Mouse (Mus musculus) B cell, adult 2 months (primary cell): ENCODE results near the gene Ldlrad3.

Experiments used
- DNase-seq, 2 experiments: peaks; one replicate each; pipeline ENCODE4 v3.0.0; 2022

Ldlrad3 gene

DNA sequence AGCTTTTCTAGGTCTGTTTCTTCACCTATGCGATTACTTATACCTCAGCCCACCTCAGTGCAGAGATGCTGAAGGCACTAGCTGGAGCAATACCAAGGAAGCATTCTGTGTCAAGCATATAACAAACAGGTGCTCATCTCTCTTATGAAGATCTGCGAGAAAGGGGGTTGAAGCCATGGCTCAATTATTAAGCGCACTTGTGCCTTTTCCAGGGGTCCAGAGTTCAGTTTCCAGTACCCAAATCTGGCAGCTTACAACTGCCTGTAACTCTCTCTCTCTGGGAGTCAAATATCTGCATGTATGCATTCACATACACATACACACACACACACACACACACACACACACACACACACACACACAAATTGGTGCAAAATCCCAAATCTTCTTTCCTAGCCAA lies 72.4 kb downstream of the Ldlrad3 start:
- no peak for DNase-seq

DNA sequence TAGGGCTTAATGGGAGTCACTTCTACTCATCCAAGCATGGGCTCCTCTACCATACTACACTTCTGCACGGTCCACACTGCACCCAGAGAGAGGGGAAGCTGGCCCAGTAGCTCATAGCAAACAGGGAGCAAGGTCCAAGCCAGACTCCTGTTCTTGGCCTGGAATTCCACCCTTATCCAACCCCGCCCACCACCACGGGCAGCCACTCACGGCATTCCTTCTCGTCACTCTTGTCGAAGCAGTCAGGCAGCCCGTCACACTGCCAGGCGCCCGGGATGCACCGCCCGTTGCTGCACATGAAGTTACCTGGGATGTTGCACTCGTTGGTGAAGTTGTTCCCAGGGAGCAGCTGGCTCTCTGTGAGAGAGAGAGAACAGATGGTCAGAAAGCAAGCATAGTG lies 72.9 kb downstream of the Ldlrad3 start:
- DNase-seq: no peak

DNA sequence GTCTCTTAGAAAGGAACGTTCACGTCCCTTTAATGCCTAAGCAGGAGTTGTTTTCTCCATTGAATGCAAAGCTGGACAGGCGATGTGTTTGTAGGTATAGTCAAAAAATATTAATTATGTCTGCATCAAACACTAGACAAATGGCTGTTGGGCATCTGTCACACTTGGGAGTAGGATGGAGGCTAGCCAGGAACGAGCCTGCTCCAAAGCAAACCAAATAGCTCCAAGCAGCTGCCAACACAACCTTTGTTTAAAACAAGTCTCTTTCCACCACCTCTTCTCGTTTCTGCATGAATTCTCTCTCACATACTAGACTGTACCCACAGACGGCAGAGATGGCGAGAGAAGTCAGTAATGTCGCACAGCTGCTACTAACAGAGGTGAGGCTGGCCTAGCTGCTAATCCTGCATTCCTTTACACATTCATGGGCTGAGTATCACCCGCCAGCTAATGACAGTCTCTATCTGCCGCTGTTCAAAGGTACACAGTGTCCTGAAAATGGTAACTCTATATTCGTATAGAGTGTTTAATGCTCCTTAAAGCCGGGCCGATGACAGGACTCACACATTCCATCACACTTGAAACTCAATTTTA lies 74.2 kb downstream of the Ldlrad3 start:
- no peak for DNase-seq

DNA sequence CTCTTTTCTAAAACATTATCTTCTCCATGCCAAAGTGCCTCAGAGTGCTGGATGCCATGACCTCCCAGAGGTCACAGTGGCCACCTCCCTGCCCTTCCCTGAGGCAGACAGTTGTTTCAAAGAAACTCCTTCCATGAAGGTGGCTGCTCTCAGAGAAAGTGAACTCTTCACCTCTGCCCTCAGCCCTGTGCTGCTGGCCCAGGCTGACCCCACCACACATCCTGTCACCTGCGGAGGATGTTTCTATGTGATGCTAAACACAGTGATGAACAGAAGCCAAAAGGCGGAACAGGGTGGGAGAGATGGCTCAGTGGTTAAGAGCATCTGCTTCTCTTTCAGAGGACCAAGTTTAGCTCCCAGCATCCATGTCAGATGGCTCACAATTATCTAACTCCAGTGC lies 75.9 kb downstream of the Ldlrad3 start:
- DNase-seq: no peak

DNA sequence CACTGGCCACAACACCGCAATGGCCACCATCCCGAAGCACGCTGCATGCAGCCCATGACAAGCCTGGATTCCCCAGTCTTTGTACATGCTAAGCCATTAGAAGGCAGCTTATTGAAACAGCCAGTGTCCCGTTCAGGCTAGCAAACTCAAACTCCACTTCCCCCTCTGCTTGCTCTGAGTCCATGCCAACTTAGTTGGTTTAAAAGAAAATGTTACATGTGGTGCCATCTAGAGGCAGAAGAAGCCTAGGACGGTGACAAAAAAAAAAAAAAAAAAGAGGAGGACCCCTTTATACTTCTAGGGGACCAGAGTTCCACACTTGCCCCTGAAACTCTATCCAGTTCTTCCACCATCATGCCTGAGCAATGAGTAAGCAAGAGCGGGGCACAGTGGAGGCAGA lies 78.9 kb downstream of the Ldlrad3 start:
- DNase-seq: peak; percentile 25 to 27

DNA sequence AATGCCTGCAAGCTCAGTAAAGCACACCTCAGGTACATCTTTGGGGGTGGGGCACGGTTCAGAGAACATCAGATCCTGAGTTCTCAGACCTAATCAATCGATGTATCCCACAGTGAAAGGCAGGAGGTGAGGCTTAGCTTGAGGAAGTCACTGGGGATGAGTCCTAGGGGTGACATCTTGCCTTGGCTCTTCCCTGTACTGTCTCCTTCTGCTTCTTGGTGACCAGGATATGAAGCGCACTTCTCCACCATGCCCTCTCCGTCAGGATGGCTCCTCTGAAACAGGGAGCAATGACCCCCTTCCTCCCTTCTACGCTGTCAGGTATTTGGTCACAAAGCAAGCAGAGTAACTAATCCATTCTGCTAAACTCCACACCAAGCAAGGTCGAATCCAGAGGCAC lies 79.5 kb downstream of the Ldlrad3 start:
- DNase-seq: no peak

DNA sequence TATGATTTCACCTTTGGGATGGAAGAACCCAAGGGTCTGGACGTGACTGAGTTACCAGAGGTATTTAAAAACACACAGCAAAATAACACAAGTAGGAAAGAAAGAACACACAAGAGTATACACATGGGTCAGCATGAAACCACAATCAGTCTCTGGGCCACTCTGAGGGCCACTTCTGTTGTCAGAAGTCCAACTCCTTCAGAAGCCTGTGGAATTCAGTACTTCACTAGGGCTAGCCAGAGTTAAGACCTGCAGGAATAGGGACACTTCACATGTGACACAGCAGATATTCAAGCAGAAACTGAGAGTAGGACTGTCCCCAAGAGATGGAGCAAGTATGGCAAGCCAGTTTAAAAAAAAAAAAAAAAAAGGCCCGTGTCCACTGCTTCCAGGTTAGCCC lies 80.7 kb downstream of the Ldlrad3 start:
- DNase-seq: no peak

DNA sequence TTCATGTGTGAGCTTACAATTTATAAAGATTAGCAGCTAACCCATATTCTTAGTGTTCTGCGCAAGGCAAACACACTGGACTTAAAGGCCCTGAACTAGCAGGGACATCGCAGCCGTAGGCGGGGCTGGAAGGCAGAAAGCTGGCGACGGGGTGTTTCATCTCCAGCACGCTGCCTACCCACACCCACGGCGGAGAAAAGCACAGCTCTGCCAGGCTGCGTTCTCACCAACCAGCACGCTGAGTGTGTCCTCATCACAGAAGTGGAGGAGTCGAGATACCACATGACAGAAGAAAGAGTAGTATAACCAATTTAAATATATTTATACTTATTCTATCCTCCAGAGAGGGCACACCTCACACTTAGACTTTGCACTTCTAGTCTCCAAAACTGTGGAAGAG lies 82.2 kb downstream of the Ldlrad3 start:
- no peak for DNase-seq

DNA sequence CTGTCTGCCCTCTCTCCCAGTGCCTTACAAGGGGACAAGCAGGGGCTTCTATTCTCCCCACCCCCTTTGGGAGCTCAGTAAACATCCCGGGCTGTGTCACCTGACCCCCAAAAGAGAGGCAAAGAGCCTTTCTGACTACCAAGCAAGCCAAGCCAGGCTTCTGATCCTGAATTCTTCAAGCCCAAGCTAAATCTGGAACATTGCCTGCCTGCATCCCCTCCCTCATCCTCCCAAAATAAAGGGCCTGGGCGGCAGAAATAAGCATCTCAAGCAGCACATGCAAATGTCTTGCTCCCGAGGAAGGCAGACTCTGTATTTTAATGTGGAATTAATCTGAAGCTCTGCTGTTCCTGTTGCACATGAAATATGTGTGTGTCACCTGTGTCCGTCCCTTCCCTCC lies 85.7 kb downstream of the Ldlrad3 start:
- no peak for DNase-seq

DNA sequence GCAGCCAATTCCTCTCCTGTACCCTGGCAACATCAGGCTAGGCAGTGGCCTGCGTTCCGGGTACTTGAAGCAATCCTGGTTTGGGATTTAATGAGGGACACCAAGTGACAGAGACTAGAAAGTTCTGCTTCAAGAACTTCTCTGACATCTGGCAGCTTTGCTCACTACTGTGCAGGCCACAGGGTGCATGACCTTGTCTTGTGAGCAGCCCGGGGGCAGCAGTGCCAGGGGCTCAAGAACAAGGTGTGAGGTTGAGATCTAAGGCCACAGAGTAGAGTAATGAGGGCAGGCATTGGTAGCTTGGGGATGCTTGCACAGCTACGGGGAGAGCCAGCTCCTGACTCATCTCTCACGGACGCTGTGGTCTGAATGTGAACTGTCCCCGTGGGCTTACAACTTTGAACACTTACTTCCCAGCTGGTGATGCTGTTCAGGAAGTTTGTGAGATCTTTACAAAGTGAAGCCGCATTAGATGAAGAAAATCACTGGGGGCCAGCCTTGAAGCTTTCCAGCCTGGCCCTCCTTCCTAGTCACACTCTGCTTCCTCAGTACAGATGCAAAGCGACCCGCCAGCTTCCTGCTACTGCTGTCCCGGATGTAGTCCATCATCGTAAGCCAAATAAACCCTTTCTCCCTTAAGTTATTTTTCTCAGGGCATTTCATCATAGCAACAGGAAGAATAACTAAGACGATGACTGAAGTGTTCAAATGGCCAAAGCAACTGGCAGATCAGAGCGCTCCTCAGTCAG lies 86.3 kb downstream of the Ldlrad3 start:
- no peak for DNase-seq

DNA sequence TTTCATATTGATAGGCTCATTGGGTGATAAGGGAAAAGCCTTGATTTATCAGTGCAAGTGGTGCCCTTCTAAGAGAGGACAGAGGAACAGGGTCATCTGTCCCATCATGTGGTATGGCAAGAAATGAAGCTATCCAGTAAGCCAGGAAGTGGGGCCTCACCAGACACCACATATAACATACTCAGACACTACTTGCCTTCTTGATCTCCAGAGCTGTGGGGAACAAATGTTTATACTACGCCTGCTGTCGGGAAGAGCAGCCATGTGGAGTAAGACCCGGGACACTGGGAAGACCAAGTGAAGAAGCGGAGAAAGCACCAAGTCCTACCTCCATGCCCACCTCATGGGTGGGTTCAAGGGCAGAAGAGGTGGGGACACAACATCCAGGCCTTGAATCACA lies 86.9 kb downstream of the Ldlrad3 start:
- DNase-seq: no peak

DNA sequence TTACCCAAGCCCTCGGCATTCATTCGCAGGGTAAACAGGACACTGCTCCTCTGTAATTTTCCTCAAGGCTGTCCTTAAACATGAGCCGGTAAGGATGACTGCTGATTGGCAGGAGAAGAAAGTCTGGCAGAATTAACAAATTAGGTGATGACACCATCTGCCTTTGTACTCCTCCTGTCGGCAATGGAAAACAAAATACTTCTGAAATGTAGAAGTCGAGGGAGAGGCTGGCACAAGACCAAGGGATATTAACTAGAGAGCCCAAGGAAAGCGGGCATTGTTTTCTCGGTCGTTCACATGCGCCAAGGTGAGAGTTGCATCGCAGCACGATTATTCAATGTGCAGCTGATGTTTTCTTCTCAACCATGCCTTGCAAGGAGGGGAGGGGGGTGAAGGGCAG lies 91.4 kb downstream of the Ldlrad3 start:
- DNase-seq: no peak

DNA sequence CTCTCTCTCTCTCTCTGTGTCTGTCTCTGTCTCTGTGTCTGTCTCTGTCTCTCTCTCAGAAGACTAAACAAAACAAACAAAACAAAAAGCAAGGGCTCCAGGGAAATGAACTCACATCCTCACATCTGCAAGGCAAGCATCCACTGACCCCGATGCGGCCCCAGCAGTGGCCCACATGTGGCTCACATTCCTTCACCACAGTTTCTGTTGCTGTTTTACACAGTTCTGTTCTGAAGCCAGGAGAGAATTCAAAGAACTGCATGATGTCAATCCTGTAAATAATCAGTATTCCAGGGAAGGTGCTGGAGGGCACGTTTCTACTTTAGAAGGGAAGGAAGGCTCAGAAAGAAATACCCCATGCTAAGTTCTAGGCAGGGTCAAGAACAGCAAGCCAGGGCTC lies 91.9 kb downstream of the Ldlrad3 start:
- DNase-seq: no peak

DNA sequence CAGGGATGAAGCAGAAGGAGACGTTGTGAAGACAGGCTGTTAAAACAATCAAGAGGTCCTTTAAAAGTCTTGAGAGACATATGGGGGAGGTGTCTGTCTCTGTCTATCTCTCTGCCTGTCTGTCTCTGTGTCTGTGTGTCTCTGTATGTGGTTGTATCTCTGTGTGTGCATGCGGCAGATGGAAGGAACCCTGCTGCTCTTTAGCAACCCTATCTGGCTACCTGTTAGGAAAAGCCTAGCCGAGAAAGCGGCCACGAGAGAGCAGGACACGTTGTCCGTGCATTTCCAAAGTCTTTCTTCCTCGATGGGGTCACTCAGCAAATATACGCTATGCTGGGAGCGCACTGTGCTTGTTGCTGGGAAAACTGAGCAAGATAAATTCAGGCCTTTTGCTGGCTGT lies 93.6 kb downstream of the Ldlrad3 start:
- no peak for DNase-seq

DNA sequence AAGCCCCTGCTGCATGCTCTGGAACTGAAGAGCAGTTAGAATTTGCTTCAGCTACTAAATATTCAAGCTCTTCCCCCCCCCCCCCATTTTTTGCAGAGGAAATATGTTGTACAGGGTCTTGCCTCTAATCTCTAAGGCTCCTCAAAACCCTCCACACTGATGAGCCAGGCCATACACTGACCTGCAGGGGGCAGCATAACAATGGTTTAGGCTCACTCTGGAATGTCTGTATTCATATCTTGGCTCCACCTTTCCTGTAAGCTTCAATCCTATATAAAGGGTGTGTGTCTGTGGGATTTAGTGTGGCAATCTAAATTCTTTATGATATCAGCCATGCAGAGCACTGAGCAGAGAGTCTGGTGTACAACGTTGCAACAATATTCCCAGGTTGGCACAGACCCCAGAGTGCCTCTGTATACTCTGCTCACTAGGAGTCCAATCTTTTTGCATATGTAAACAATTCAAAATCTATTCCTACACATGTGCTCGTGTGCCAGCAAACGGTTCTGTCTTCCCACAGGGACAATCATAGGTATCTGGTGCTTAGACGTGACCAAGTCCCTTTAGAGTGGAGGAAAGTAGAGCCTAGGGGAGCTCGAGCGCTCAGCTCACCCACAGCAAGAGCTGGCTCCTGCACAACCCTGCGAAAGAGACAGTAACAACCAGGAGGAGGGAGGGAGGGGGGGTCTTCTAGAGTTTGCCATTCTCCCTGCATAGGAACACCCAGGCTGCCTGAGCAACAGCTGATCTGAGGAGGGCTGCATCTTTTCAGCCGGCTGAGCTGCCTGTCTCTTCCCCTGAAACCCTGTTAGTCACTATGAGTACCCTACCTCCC lies 94.5 kb downstream of the Ldlrad3 start:
- peak; percentile 74 for DNase-seq

DNA sequence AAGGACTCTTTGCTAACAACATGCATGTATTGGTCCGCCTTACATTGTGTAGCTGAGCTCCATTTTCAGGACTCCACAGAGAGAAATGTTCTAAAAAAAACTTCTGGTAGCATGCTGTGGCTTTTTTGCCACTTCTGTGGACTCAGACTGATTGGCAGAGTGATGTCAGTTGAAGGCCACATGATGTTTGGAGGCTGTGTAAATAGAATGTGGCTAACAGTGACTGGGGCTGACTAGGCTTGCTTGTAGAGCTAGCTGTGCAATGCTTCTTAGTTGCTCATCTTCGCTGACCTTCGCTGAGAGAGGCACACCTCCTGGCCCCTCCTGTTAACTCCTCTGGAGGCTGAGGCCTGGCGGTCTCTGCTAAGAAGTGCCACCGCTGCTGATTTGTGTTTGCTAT lies 98.4 kb downstream of the Ldlrad3 start:
- DNase-seq: no peak

DNA sequence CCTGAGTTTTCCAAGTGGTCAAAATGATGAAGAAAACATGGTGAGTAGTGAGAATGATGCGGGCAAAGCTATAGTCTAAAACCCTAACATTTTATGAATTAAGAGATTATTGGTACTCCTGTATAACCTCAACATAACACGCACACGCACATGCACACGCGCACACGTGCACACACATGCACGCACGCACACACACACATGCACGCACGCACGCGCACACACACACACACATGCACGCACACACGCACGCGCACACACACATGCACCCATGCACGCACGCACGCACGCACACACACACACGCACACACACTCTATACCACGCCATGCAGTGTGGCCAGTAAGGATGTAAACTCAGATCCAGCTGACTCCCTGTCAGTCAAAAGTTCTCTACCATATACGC lies 99.6 kb downstream of the Ldlrad3 start:
- no peak for DNase-seq

DNA sequence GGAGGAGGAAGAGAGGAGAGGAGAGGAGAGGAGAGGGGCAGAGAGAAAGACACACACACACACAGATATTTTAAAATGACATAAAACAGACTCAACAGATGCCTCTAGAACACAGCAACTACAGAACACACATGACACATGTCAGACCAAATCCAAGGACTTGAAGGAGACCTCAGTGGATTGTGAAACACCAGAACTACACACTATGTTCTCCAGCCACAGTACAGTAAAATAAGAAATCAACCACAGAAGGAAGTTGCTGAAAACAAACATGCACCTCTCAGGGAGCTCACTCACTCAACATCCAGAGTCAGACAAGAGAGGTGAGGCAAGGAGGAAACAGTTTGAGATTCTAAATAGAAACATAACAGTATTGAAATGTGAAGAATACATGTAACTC lies 103.4 kb downstream of the Ldlrad3 start:
- no peak for DNase-seq

DNA sequence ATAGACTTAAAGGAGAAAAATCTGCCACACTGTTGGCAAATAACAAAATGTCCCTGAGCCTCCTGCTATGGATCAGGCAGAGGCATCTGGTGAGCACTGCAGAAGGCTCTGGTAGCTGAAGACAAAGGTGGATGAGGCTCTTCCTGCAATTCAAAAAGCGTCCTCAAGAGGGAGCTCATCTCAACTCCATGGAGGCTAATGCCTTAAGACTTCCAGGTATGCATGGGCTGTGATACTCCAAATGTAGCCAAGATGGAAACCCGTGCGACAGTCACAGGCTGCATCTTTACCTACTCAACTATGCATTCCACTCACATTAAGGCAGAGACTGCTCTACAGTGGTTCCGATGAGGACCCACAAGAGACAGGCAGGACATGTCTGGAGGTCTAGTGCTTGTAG lies 108.6 kb downstream of the Ldlrad3 start:
- DNase-seq: peak; percentile 75 to 76

DNA sequence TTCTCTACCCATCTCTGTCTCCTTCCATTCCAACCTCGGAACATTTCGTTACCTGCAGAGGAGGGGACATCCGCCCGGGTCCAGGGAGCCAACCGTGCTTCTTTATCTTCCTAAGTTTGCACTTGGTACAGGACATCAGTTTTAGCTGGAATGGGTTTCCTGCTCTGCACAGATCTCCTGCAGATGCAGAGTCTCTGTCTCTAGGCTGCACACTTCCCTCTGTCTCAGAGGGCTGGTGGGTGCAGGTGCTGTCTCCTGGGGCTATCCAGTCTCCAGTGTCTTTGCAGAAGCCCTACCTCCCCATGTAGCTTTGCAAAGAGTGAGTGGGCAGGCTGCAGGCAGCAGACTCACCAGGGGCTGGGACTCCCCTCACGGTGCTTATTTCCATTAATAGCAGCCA lies 109.9 kb downstream of the Ldlrad3 start:
- no peak for DNase-seq

DNA sequence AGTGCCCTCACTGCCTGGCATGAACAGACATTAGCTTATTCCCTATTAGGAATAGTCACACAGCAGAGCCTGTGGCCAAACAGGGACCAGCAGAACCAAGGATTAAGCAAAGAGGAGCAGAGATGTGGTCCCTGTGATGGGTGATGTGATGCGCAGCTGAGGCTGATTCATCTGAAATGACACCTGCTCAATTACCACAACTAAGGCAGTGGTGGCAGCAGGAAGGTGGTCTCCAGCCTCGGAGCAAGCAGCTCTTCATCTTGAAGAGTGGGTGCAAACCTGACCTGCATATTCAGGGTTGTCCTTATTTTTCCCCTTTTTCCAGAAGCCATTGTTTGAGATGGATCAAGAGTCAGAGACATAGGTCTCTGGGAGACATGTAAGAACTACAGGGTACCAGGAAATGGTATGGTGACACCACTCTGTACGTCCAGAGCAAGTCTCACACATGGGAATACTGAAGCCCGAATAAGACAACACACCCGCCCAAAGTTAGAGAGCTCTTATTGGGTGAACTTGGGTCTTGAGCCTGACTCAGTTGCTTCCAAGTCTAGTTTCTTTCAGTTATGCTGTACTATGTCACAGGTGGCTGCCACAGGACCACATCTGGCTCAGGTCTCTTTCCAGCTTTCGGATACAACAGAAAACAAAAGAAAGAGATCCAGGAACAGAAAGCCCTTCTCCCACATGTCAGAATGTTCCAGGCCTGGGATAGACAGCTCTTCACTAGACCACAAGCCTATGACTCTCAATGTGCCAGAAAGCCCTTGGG lies 112.7 kb downstream of the Ldlrad3 start:
- no peak for DNase-seq

DNA sequence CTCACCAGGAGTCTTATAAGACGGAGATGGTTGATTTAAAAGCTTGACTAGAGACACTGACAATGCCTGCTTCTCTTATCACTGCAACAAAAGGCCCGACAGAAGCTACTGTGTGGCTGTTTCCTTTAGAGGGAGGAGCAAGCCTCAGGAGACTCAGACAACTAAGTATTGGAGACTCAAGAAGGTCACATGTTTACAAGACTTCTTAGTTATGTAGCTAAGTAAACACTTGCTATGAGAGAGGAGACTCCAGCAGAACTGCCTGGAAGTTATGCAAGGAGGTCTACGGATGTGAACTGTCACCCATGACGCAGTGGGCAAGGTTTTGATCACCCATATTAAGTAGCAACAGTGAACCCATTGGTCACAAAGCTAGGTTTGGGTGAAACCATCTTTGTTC lies 113.3 kb downstream of the Ldlrad3 start:
- DNase-seq: no peak

DNA sequence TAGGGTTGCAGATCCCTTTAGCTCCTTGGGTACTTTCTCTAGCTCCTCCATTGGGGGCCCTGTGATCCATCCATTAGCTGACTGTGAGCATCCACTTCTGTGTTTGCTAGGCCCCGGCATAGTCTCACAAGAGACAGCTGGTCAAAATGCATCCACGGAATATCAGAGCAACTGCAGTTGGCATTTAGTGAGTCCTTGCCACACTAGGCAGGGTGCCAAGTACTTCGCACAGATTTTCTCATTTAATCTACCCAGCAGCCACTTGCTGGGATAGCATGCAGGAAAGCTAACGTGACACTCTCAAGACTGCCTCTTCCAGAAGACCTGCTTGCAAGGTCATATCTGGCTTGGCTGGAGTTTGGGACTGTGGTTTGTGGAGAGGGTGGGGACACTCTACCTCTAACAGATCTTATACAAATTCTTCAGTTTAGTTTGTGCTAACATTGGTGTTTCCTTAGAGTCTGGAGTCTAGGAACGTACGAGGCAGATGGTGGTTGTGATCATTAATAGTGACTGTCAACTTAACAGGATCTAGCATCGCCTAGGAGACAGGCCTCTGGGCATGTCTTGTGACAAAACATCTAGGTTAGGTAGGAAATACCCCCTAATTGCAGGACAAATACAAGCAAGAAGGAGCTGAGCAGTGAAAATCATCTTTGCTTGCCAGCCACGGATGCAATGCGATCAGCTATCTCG lies 115.0 kb downstream of the Ldlrad3 start:
- DNase-seq: no peak
